Mouse (Mus musculus) lung, embryonic 14.5 days (tissue): ENCODE results near the gene BC017158. TPM values are rescaled to one million over a fixed set of nuclear protein-coding genes. Genes with fewer than 3 reads are reported as not detected.

ENCODE experiments used
- ATAC-seq: fragments of 200-750 bp; cut with Nextera tagmentation; 2 replicates; pipeline ENCODE4 v1.8.0; 2017; ENCODE audit warnings: mild to moderate bottlenecking, moderate TSS enrichment, moderate library complexity; ENCODE audit not compliant: insufficient read depth
- DNase-seq: peaks from one replicate; pipeline ENCODE4 v3.0.0-alpha.2; 2015
- H3K27ac ChIP-seq: fragments of 300-500 bp; sonication (generic); 2 replicates; pipeline ENCODE4 v1.5.1; 2014; ENCODE audit warnings: low read depth, mild to moderate bottlenecking, moderate library complexity
- H3K27me3 ChIP-seq: fragments of 300-500 bp; sonication (generic); 2 replicates; pipeline ENCODE4 v1.6.1; 2014; ENCODE audit warnings: low read length, control low read depth; ENCODE audit not compliant: insufficient read depth
- H3K36me3 ChIP-seq: fragments of 300-500 bp; sonication (generic); 2 replicates; pipeline ENCODE4 v1.6.1; 2014; ENCODE audit warnings: control low read depth; ENCODE audit not compliant: insufficient read depth
- H3K4me1 ChIP-seq: fragments of 300-500 bp; sonication (generic); 2 replicates; pipeline ENCODE4 v1.6.1; 2014; ENCODE audit warnings: antibody characterized with exemption, control low read depth; ENCODE audit not compliant: insufficient read depth
- H3K4me2 ChIP-seq: fragments of 300-500 bp; sonication (generic); 2 replicates; pipeline ENCODE4 v1.6.1; 2014; ENCODE audit warnings: mild to moderate bottlenecking
- H3K4me3 ChIP-seq: fragments of 300-500 bp; sonication (generic); 2 replicates; pipeline ENCODE4 v1.5.1; 2014; ENCODE audit warnings: low read depth, low read length
- H3K9ac ChIP-seq: fragments of 300-500 bp; sonication (generic); 2 replicates; pipeline ENCODE4 v1.6.1; 2014
- H3K9me3 ChIP-seq: fragments of 300-500 bp; sonication (generic); 2 replicates; pipeline ENCODE4 v1.6.1; 2016; ENCODE audit warnings: low read depth, low read length, control low read depth
- CTCF ChIP-seq: IDR thresholded peaks from 2 replicates; pipeline ENCODE4 v1.5.1; 2016; ENCODE audit warnings: antibody characterized with exemption, low read depth
- WGBS: fragments of 180-500 bp; shearing (Covaris S2); extraction: QIAGEN DNeasy Blood & Tissue Kit; methylation state at CpG from one replicate; pipeline ENCODE4 v1.1.7; 2014; 5-methylcytosine and 5-hydroxymethylcytosine counted together
- polyA plus RNA-seq: library from polyadenylated mRNA; unstranded; fragments of >200 nt; fragmentation: Nextera tagmentation; extraction: Ambion mirVana; gene quantifications from 2 replicates; pipeline ENCODE4 v1.2.1, GENCODE M21; 2014

The BC017158 gene
- polyA plus RNA-seq, 1 experiment from 2014 or later = 40.4 TPM

- no peaks in the 10 kb centered on the region for H3K36me3 ChIP-seq
- no peak overlapping the region for H3K4me3 ChIP-seq
- no peak for TF ChIP-seq CTCF
- 62% methylated on average over 7 of the region's 7 CpGs for WGBS
- H3K4me1 ChIP-seq = peaks cover 15% of the 10 kb centered on the region
- H3K27me3 ChIP-seq = no peaks in the 10 kb centered on the region
- no peak overlapping the region for H3K27ac ChIP-seq
- H3K4me2 ChIP-seq = no peak overlapping the region
- ATAC-seq (no peak), DNase-seq (no peak)
- H3K9ac ChIP-seq = no peak overlapping the region
- no peaks in the 10 kb centered on the region for H3K9me3 ChIP-seq
These were observed 16.5 kb upstream of the BC017158 start for GRCm38 (mm10) chr7:128314491-128314890.

GRCm38 (mm10) chr7:128313601-128314000 is 15.6 kb upstream of the BC017158 start:
- Histone ChIP-seq H3K9me3 (no peaks in the 10 kb centered on the region), H3K4me3 (no peak overlapping the region), H3K4me2 (no peak overlapping the region), H3K9ac (no peak overlapping the region), H3K27me3 (no peaks in the 10 kb centered on the region), H3K4me1 (peaks cover 15% of the 10 kb centered on the region), H3K27ac (no peak overlapping the region), H3K36me3 (no peaks in the 10 kb centered on the region)
- peak; percentile 29 for TF ChIP-seq CTCF
- ATAC-seq (no peak), DNase-seq (no peak)
- WGBS = 73% methylated on average over 2 of the region's 2 CpGs

- Histone ChIP-seq H3K36me3 (no peaks in the 10 kb centered on the region), H3K27ac (no peak overlapping the region), H3K9me3 (no peaks in the 10 kb centered on the region), H3K4me1 (peaks cover 15% of the 10 kb centered on the region), H3K27me3 (no peaks in the 10 kb centered on the region), H3K4me3 (no peak overlapping the region), H3K4me2 (no peak overlapping the region), H3K9ac (no peak overlapping the region)
- no peak for TF ChIP-seq CTCF
- DNase-seq (peak; percentile 0), ATAC-seq (no peak)
- 73% methylated on average over 13 of the region's 13 CpGs for WGBS
These were observed 14.5 kb upstream of the BC017158 start for GRCm38 (mm10) chr7:128312375-128313059.

GRCm38 (mm10) chr7:128311811-128312210 is 13.8 kb upstream of the BC017158 start:
- Histone ChIP-seq H3K27me3 (no peaks in the 10 kb centered on the region), H3K36me3 (no peaks in the 10 kb centered on the region), H3K4me3 (no peak overlapping the region), H3K4me2 (no peak overlapping the region), H3K9ac (no peak overlapping the region), H3K27ac (no peak overlapping the region), H3K9me3 (no peaks in the 10 kb centered on the region), H3K4me1 (peaks cover 15% of the 10 kb centered on the region)
- WGBS = 61% methylated on average over 8 of the region's 8 CpGs
- DNase-seq (peak; percentile 0), ATAC-seq (no peak)
- no peak for TF ChIP-seq CTCF

GRCm38 (mm10) chr7:128311263-128311662 is 13.3 kb upstream of the BC017158 start:
- Histone ChIP-seq H3K4me2 (no peak overlapping the region), H3K4me1 (peaks cover 15% of the 10 kb centered on the region), H3K9me3 (no peaks in the 10 kb centered on the region), H3K27ac (no peak overlapping the region), H3K27me3 (no peaks in the 10 kb centered on the region), H3K4me3 (no peak overlapping the region), H3K9ac (no peak overlapping the region), H3K36me3 (no peaks in the 10 kb centered on the region)
- 51% methylated on average over 3 of the region's 3 CpGs for WGBS
- no peak for TF ChIP-seq CTCF
- DNase-seq (no peak), ATAC-seq (no peak)

- Histone ChIP-seq H3K4me1 (peaks cover 15% of the 10 kb centered on the region), H3K4me2 (no peak overlapping the region), H3K36me3 (no peaks in the 10 kb centered on the region), H3K4me3 (no peak overlapping the region), H3K27me3 (no peaks in the 10 kb centered on the region), H3K9me3 (no peaks in the 10 kb centered on the region), H3K27ac (no peak overlapping the region), H3K9ac (no peak overlapping the region)
- ATAC-seq (no peak), DNase-seq (peak; percentile 7)
- WGBS = 31% methylated on average over 8 of the region's 8 CpGs
- no peak for TF ChIP-seq CTCF
These were observed 12.3 kb upstream of the BC017158 start for GRCm38 (mm10) chr7:128310229-128310688.

- Histone ChIP-seq H3K9ac (no peak overlapping the region), H3K4me2 (no peak overlapping the region), H3K27ac (0 out of 2 replicates have a peak overlapping the region, but pooled peaks have one; percentile 11), H3K4me1 (peaks cover 15% of the 10 kb centered on the region), H3K36me3 (no peaks in the 10 kb centered on the region), H3K9me3 (no peaks in the 10 kb centered on the region), H3K27me3 (no peaks in the 10 kb centered on the region), H3K4me3 (no peak overlapping the region)
- ATAC-seq = no peak
- WGBS = 24% methylated on average over 1 of the region's 1 CpGs
- TF ChIP-seq CTCF = no peak
- DNase-seq = peak; percentile 9
These were observed 11.8 kb upstream of the BC017158 start for GRCm38 (mm10) chr7:128309776-128310175.
